Mouse (Mus musculus): ENCODE results near the gene Lhx6. TPM values are rescaled to one million over a fixed set of nuclear protein-coding genes. Genes with fewer than 3 reads are reported as not detected.

Gene Lhx6
- polyA plus RNA-seq, 1 experiment from 2014 or later, result 0.46 TPM

- Histone ChIP-seq H3K27ac (replicated peaks; ENCODE audit: low read depth, low read length) (no peak overlapping the region), H3K27me3 (ENCODE audit: control insufficient read depth, insufficient read depth, low read length) (peaks cover 23% of the 10 kb centered on the region), H3K9ac (replicated peaks; ENCODE audit: low read length) (no peak overlapping the region), H3K4me2 (ENCODE audit: low read length) (no peak overlapping the region), H3K36me3 (ENCODE audit: control insufficient read depth, insufficient read depth, low read length) (no peaks in the 10 kb centered on the region), H3K4me3 (replicated peaks; ENCODE audit: low read depth, low read length) (no peak overlapping the region), H3K4me1 (ENCODE audit: control insufficient read depth, insufficient read depth, low read length) (no peaks in the 10 kb centered on the region), H3K9me3 (ENCODE audit: control insufficient read depth, low read length) (no peaks in the 10 kb centered on the region)
- no peak for ATAC-seq (ENCODE audit: low FRiP score, low TSS enrichment)
- WGBS, result 88% methylated on average over 1 of the region's 1 CpGs
- DNase-seq, result no peak
Measured at GRCm38 (mm10) chr2:36085041-36085440, 20.2 kb downstream of the Lhx6 start.

GRCm38 (mm10) chr2:36082802-36083580 lies 22.2 kb downstream of the Lhx6 start:
- no peak for ATAC-seq (ENCODE audit: low FRiP score, low TSS enrichment)
- 86% methylated on average over 9 of the region's 9 CpGs for WGBS
- H3K4me3 ChIP-seq (replicated peaks; ENCODE audit: low read depth, low read length), result no peak overlapping the region

GRCm38 (mm10) chr2:36081446-36081845 lies 23.8 kb downstream of the Lhx6 start:
- 36% methylated on average over 9 of the region's 9 CpGs for WGBS
- Histone ChIP-seq H3K4me3 (replicated peaks; ENCODE audit: low read depth, low read length) (no peak overlapping the region), H3K9ac (replicated peaks; ENCODE audit: low read length) (no peak overlapping the region), H3K9me3 (ENCODE audit: control insufficient read depth, low read length) (no peaks in the 10 kb centered on the region), H3K27me3 (ENCODE audit: control insufficient read depth, insufficient read depth, low read length) (no peaks in the 10 kb centered on the region), H3K4me2 (ENCODE audit: low read length) (no peak overlapping the region), H3K4me1 (ENCODE audit: control insufficient read depth, insufficient read depth, low read length) (peaks cover 6% of the 10 kb centered on the region; the same call in 1 of the 2 replicates), H3K36me3 (ENCODE audit: control insufficient read depth, insufficient read depth, low read length) (no peaks in the 10 kb centered on the region), H3K27ac (replicated peaks; ENCODE audit: low read depth, low read length) (no peak overlapping the region)
- ATAC-seq (ENCODE audit: low FRiP score, low TSS enrichment) (no peak), DNase-seq (no peak)

More at GRCm38 (mm10) chr2:36082802-36083580, 22.2 kb downstream of the Lhx6 start:
- Histone ChIP-seq H3K27me3 (ENCODE audit: control insufficient read depth, insufficient read depth, low read length) (peaks cover 8% of the 10 kb centered on the region; the same call in 1 of the 2 replicates), H3K36me3 (ENCODE audit: control insufficient read depth, insufficient read depth, low read length) (no peaks in the 10 kb centered on the region), H3K4me2 (ENCODE audit: low read length) (no peak overlapping the region), H3K9ac (replicated peaks; ENCODE audit: low read length) (no peak overlapping the region), H3K9me3 (ENCODE audit: control insufficient read depth, low read length) (no peaks in the 10 kb centered on the region), H3K4me1 (ENCODE audit: control insufficient read depth, insufficient read depth, low read length) (no peaks in the 10 kb centered on the region), H3K27ac (replicated peaks; ENCODE audit: low read depth, low read length) (no peak overlapping the region)
- DNase-seq, result no peak

GRCm38 (mm10) chr2:36077160-36077761 lies 27.9 kb downstream of the Lhx6 start:
- DNase-seq (peak; percentile 41), ATAC-seq (ENCODE audit: low FRiP score, low TSS enrichment) (peak; percentile 41; the same call in 1 of the 2 replicates)
- H3K4me2 ChIP-seq (ENCODE audit: low read length), result peak overlapping the region; percentile 46
- peaks cover 6% of the 10 kb centered on the region; the same call in 1 of the 2 replicates for H3K4me1 ChIP-seq (ENCODE audit: control insufficient read depth, insufficient read depth, low read length)
- 23% methylated on average over 11 of the region's 11 CpGs for WGBS
- H3K27me3 ChIP-seq (ENCODE audit: control insufficient read depth, insufficient read depth, low read length), result no peaks in the 10 kb centered on the region
- no peak overlapping the region for H3K27ac ChIP-seq (replicated peaks; ENCODE audit: low read depth, low read length)
- no peaks in the 10 kb centered on the region for H3K9me3 ChIP-seq (ENCODE audit: control insufficient read depth, low read length)
- H3K36me3 ChIP-seq (ENCODE audit: control insufficient read depth, insufficient read depth, low read length), result no peaks in the 10 kb centered on the region
- H3K9ac ChIP-seq (replicated peaks; ENCODE audit: low read length), result peak overlapping the region; percentile 26; the same call in 1 of the 2 replicates
- H3K4me3 ChIP-seq (replicated peaks; ENCODE audit: low read depth, low read length), result 0 out of 2 replicates have a peak overlapping the region, but pooled peaks have one; percentile 7

GRCm38 (mm10) chr2:36075210-36075609 lies 30.0 kb downstream of the Lhx6 start:
- no peak overlapping the region for H3K27ac ChIP-seq (replicated peaks; ENCODE audit: low read depth, low read length)
- H3K27me3 ChIP-seq (ENCODE audit: control insufficient read depth, insufficient read depth, low read length), result no peaks in the 10 kb centered on the region
- no peaks in the 10 kb centered on the region for H3K9me3 ChIP-seq (ENCODE audit: control insufficient read depth, low read length)
- no peak overlapping the region for H3K4me2 ChIP-seq (ENCODE audit: low read length)
- no peak overlapping the region for H3K9ac ChIP-seq (replicated peaks; ENCODE audit: low read length)
- ATAC-seq (ENCODE audit: low FRiP score, low TSS enrichment) (no peak), DNase-seq (no peak)
- peaks cover 6% of the 10 kb centered on the region; the same call in 1 of the 2 replicates for H3K4me1 ChIP-seq (ENCODE audit: control insufficient read depth, insufficient read depth, low read length)
- H3K36me3 ChIP-seq (ENCODE audit: control insufficient read depth, insufficient read depth, low read length), result no peaks in the 10 kb centered on the region
- 91% methylated on average over 5 of the region's 5 CpGs for WGBS
- H3K4me3 ChIP-seq (replicated peaks; ENCODE audit: low read depth, low read length), result no peak overlapping the region

- H3K9ac ChIP-seq (replicated peaks; ENCODE audit: low read length), result no peak overlapping the region
- 62% methylated on average over 3 of the region's 3 CpGs for WGBS
- DNase-seq (no peak), ATAC-seq (ENCODE audit: low FRiP score, low TSS enrichment) (no peak)
- no peak overlapping the region for H3K4me3 ChIP-seq (replicated peaks; ENCODE audit: low read depth, low read length)
- peaks cover 6% of the 10 kb centered on the region; the same call in 1 of the 2 replicates for H3K4me1 ChIP-seq (ENCODE audit: control insufficient read depth, insufficient read depth, low read length)
- H3K36me3 ChIP-seq (ENCODE audit: control insufficient read depth, insufficient read depth, low read length), result no peaks in the 10 kb centered on the region
- H3K27me3 ChIP-seq (ENCODE audit: control insufficient read depth, insufficient read depth, low read length), result no peaks in the 10 kb centered on the region
- H3K9me3 ChIP-seq (ENCODE audit: control insufficient read depth, low read length), result no peaks in the 10 kb centered on the region
- no peak overlapping the region for H3K27ac ChIP-seq (replicated peaks; ENCODE audit: low read depth, low read length)
- no peak overlapping the region for H3K4me2 ChIP-seq (ENCODE audit: low read length)
Measured at GRCm38 (mm10) chr2:36073781-36074180, 31.4 kb downstream of the Lhx6 start.

- no peak overlapping the region for H3K9ac ChIP-seq (replicated peaks; ENCODE audit: low read length)
- no peaks in the 10 kb centered on the region for H3K36me3 ChIP-seq (ENCODE audit: control insufficient read depth, insufficient read depth, low read length)
- no peak for DNase-seq
- no peak overlapping the region for H3K4me3 ChIP-seq (replicated peaks; ENCODE audit: low read depth, low read length)
- no peak for ATAC-seq (ENCODE audit: low FRiP score, low TSS enrichment)
- no peak overlapping the region for H3K27ac ChIP-seq (replicated peaks; ENCODE audit: low read depth, low read length)
- H3K4me1 ChIP-seq (ENCODE audit: control insufficient read depth, insufficient read depth, low read length), result no peaks in the 10 kb centered on the region
- H3K4me2 ChIP-seq (ENCODE audit: low read length), result no peak overlapping the region
- no peaks in the 10 kb centered on the region for H3K9me3 ChIP-seq (ENCODE audit: control insufficient read depth, low read length)
- no peaks in the 10 kb centered on the region for H3K27me3 ChIP-seq (ENCODE audit: control insufficient read depth, insufficient read depth, low read length)
- WGBS, result 80% methylated on average over 8 of the region's 8 CpGs
Measured at GRCm38 (mm10) chr2:36071660-36072305, 33.4 kb downstream of the Lhx6 start.

- H3K9me3 ChIP-seq (ENCODE audit: control insufficient read depth, low read length), result no peaks in the 10 kb centered on the region
- 20% methylated on average over 9 of the region's 9 CpGs for WGBS
- no peak overlapping the region for H3K27ac ChIP-seq (replicated peaks; ENCODE audit: low read depth, low read length)
- DNase-seq, result peak; percentile 37
- no peak overlapping the region for H3K4me3 ChIP-seq (replicated peaks; ENCODE audit: low read depth, low read length)
- no peak for ATAC-seq (ENCODE audit: low FRiP score, low TSS enrichment)
- no peaks in the 10 kb centered on the region for H3K4me1 ChIP-seq (ENCODE audit: control insufficient read depth, insufficient read depth, low read length)
- H3K4me2 ChIP-seq (ENCODE audit: low read length), result no peak overlapping the region
- H3K27me3 ChIP-seq (ENCODE audit: control insufficient read depth, insufficient read depth, low read length), result no peaks in the 10 kb centered on the region
- H3K36me3 ChIP-seq (ENCODE audit: control insufficient read depth, insufficient read depth, low read length), result no peaks in the 10 kb centered on the region
- no peak overlapping the region for H3K9ac ChIP-seq (replicated peaks; ENCODE audit: low read length)
Measured at GRCm38 (mm10) chr2:36067132-36067531, 38.1 kb downstream of the Lhx6 start.
